Mouse (Mus musculus): ENCODE data around the gene Pcnt.

GRCm38 (mm10) chr10:76357286-76357875, 85.2 kb downstream of the Pcnt start:
- TF ChIP-seq POLR2A (IDR thresholded peaks at IDR 0.05; ENCODE audit: insufficient read length, low read depth) (no peak), TCF3 (IDR thresholded peaks at IDR 0.05; ENCODE audit: insufficient read length, low read depth) (no peak), MAX (IDR thresholded peaks at IDR 0.05; ENCODE audit: low read depth) (no peak), POLR2AphosphoS2 (IDR thresholded peaks at IDR 0.05; ENCODE audit: insufficient read length, low read depth) (no peak), REST (IDR thresholded peaks at IDR 0.05; ENCODE audit: insufficient read depth, insufficient read length) (no peak), USF1 (IDR thresholded peaks at IDR 0.05; ENCODE audit: low read depth) (no peak), TCF12 (IDR thresholded peaks at IDR 0.05; ENCODE audit: insufficient read depth, poor library complexity, severe bottlenecking) (no peak), E2F4 (IDR thresholded peaks at IDR 0.05; ENCODE audit: insufficient read depth) (no peak)

Data from myocyte (in vitro differentiated cells).